Mouse (Mus musculus) layer of hippocampus, adult 8-10 months (tissue): ENCODE data around the gene Gm21961. TPM values are rescaled to one million over a fixed set of nuclear protein-coding genes. Genes with fewer than 3 reads are reported as not detected.
"Not testable (repeated sequence)": the region's sequence is repeated elsewhere in the genome, so short reads cannot be mapped to it uniquely, and the experiment has no call there.

Source experiments
- DNase-seq, 2 experiments: peaks; one replicate each; pipeline ENCODE4 v3.0.0; 2022; ENCODE audit warnings: low spot score in 2 of 2
- total RNA-seq, 4 experiments: library from RNA; stranded (reverse); gene quantifications; 2 replicates each; pipeline ENCODE4 v1.2.4; 2022

Gene Gm21961
- not detected for total RNA-seq

DNA sequence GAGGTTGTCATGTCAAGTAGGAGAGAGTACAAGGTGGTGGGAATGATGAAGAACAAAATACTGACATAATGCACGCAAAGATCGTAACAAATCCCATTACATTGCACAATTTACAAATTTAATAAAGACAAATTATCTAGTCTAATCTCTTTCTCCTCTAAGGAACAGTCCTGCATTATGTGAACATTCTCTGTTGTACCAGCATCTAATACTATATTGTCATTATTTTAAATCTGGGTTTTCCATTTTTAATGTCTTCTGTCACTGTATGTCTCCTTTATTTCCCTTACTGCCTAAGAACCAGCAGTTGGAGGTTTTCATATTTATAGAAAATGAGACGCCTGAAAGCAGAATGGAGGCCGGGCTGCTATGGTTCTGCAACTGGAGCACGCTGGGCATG lies at the start of gene Gm21961:
TSS of gene Gm21961 (minus strand) at position 101 of the 400 bp plus-strand sequence.
- no peak for DNase-seq

DNA sequence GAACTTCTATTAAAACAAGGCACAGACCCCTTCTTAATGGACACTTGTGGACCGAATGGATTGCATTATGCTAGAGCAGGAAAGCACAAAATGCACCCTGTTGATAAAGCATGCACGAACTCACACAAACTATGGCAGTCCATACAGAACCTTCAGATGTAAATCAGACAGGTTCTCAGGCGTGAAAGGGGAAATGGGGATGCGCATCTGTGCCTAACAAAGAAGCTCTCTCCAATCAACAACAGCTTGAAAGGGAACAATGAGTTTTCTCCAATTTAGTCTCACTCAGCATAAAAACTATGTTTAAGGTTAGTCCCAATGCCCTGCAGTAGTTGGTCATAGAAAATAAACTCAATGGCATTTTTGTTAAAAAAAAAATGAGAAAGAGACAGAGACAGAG lies 27.3 kb upstream of the Gm21961 start:
- DNase-seq = no peak

DNA sequence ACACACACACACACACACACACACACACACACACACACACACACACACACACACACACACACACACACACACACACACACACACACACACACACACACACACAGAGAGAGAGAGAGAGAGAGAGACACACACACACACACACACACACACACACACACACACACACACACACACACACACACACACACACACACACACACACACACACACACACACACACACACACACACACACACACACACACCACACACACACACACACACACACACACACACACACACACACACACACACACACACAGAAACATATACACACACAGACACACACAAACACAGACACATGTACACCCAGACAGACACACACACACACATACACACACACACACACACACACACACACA lies 24.5 kb upstream of the Gm21961 start:
- DNase-seq = not testable (repeated sequence)

DNA sequence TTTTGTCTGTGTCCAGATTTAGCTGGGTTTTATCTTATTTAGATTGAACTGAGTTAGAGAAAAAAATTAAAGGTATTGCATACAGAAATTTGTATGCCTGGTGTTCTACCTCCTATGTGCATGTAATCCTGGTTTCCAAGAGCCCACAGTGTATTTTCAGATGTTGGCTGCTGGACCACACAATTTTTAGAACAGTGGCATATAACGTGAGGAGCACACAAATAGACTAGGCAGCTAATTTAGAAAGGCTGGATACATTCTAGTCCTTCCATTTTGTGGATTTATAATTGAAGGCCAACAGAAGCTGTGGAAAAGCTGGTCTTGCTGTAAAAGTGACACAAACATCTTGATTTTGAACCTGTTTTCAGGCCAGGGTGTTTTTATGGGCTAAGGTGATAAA lies 3.3 kb upstream of the Gm21961 start:
- no peak for DNase-seq

DNA sequence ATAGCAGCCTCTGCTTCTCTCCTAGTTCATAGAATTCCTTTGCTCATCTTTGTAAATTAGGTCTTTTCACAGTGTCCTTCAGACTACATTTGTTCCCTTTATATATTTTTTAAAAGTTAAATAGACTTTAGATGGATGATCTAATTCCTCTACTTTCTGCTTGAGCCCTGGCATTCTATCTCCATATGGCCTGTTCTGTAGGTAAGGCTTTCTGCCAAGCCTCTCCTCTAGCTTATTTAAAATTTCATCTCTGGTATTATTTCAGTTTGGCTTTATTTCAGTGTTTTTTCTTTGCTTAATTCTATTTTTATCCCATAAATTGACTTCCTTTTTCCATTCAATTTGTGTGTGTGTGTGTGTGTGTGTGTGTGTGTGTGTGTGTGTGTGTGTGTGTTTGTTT lies 8.5 kb downstream of the Gm21961 start:
- peak; percentile 8 to 9 for DNase-seq

DNA sequence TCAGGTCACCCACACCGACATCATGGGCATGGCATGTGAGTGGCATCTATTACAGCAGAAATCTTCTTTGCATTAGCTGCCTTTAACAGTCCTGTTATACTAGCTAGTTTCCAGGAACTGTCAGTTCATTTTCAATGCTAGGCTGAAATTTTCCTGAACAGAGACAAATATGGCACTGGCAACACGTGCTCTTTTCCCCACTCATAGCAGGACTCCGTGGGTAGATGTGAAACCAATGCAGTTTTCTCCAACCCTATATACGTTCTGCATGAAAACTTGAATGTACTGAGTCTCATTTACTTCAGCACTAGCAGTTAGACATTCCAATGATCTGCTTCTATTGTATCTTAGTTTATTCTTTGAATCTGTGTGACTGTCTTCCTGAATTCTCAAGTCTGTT lies 20.2 kb downstream of the Gm21961 start:
- DNase-seq = no peak

DNA sequence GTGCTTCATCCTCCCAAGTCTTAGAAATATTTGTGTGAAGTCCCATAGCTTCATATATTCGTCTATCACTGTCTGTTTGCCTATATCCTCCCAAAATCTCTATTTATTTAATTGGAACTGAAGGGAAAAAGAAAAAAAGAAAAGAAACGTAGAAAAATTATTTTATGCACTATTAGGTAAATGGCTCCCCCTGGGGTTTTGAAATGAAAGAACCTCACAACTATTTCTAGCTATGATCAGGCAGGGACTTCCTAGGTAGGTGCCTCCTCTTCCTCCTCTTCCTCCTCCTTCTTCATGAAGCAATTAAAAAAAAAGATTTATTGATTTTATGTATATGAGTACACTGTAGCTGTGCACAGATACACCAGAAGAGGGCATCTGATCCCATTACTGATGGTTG lies 34.7 kb downstream of the Gm21961 start:
- no peak for DNase-seq

DNA sequence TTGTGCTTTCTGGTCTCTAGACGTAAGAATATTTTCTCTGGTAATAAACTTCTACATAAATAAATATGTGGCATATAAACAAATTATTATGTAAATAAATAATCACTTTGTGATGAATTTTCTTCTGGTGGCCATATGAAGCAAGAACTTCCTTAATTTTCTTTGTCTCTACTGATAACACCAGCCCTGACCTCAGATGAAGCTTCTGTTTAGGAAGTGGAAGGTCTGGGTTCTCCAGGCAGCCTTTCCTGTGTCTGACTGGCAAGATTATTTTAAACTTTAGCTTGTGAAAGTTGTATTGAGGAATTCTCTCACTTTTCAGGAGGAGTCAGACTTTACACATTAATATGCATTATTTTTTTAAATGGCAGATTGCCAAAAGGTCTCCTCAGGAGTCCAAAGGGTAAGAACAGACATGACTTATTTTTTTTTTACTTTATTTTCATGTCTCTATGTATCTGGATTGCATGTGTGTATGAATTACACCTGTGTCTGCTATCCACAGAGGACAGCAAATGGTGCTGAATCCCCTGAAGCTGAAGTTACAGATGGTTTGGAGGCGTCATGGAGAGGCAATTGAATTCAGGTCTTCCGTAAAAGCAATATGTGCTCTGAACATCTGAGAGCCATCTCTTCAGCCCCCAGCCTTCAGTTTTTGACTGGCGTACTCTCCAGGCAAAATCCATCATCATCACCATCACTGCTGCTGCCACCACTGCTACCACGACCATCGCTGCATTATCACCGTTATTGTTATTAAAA lies 38.5 kb downstream of the Gm21961 start:
- peak; percentile 29 to 34 for DNase-seq

Other genes with a start within 250 kb of the Gm21961 start
- gene Gm21798, start 197.2 kb downstream of the Gm21961 start, total RNA-seq = not detected